Mouse (Mus musculus): ENCODE data around the gene Ptpn18. TPM values are rescaled to one million over a fixed set of nuclear protein-coding genes. Genes with fewer than 3 reads are reported as not detected.

Gene Ptpn18
- total and polyA plus RNA-seq, 3 experiments: 39.1 to 73.3 TPM; not detected in 1

GRCm38 (mm10) chr1:34430981-34431380 lies 28.6 kb upstream of the Ptpn18 start:
- TF ChIP-seq MYB (IDR thresholded peaks at IDR 0.05; ENCODE audit: low read depth, low read length): no peak
- no peak for TF ChIP-seq MEF2A (IDR thresholded peaks at IDR 0.05; ENCODE audit: extremely low read depth, insufficient replicate concordance, low read depth, low read length, poor library complexity, severe bottlenecking)
- no peak for TF ChIP-seq GATA1 (IDR thresholded peaks at IDR 0.05; ENCODE audit: low read depth, low read length)
- TF ChIP-seq CHD1 (IDR thresholded peaks at IDR 0.05; ENCODE audit: low read depth, low read length): no peak
- TF ChIP-seq ZC3H11A (IDR thresholded peaks at IDR 0.05; ENCODE audit: low read depth, low read length): no peak
- no peak for TF ChIP-seq ZKSCAN1 (IDR thresholded peaks at IDR 0.05; ENCODE audit: low read depth, low read length)
- no peak for TF ChIP-seq TBP (IDR thresholded peaks at IDR 0.05; ENCODE audit: low read depth, low read length)
- no peak for TF ChIP-seq UBTF (IDR thresholded peaks at IDR 0.05; ENCODE audit: borderline replicate concordance, insufficient read depth, low read depth, low read length)
- TF ChIP-seq E2F4 (IDR thresholded peaks at IDR 0.05; ENCODE audit: borderline replicate concordance, low read depth, low read length): no peak
- TF ChIP-seq CTCF (IDR thresholded peaks at IDR 0.05 in 2 of 3, conservative IDR thresholded peaks at IDR 0.05 in 1 of 3; ENCODE audit: control insufficient read depth in 1 of 3, insufficient read depth in 1 of 3, low read depth in 2 of 3, low read length in 3 of 3, poor library complexity in 1 of 3, severe bottlenecking in 1 of 3): no peak
- TF ChIP-seq BHLHE40 (IDR thresholded peaks at IDR 0.05; ENCODE audit: borderline replicate concordance, low read depth, low read length): no peak
- TF ChIP-seq CHD2 (IDR thresholded peaks at IDR 0.05; ENCODE audit: low read length): no peak
- no peak for TF ChIP-seq JUND (IDR thresholded peaks at IDR 0.05; ENCODE audit: low read depth, low read length)
- TF ChIP-seq TCF12 (IDR thresholded peaks at IDR 0.05; ENCODE audit: low read depth, low read length): no peak
- TF ChIP-seq RCOR1 (IDR thresholded peaks at IDR 0.05; ENCODE audit: low read depth, low read length): no peak
- no peak for TF ChIP-seq RAD21 (IDR thresholded peaks at IDR 0.05; ENCODE audit: low read depth, low read length)
- TF ChIP-seq ZMIZ1 (IDR thresholded peaks at IDR 0.05; ENCODE audit: low read depth, low read length): no peak
- no peak for TF ChIP-seq ELF1 (IDR thresholded peaks at IDR 0.05; ENCODE audit: low read depth, low read length)
- TF ChIP-seq USF1 (IDR thresholded peaks at IDR 0.05; ENCODE audit: low read depth, low read length): no peak
- TF ChIP-seq NELFE (IDR thresholded peaks at IDR 0.05; ENCODE audit: low read depth, low read length): no peak
- no peaks in the 10 kb centered on the region; the same call in 1 of the 2 replicates for H3K79me2 ChIP-seq (ENCODE audit: control insufficient read depth, insufficient read depth, low read length, poor library complexity)
- DNase-seq (ENCODE audit: low read depth, low spot score): no peak
- no peak overlapping the region for H3K4me3 ChIP-seq (ENCODE audit: control insufficient read depth in 1 of 2, insufficient read depth in 1 of 2, low read depth in 2 of 2, low read length in 2 of 2)
- H3K27ac ChIP-seq (ENCODE audit: control insufficient read depth, low read depth, low read length): no peak overlapping the region
- H3K9ac ChIP-seq (ENCODE audit: control insufficient read depth, low read depth, low read length, poor library complexity, severe bottlenecking): no peak overlapping the region
- H3K27me3 ChIP-seq (ENCODE audit: control insufficient read depth in 1 of 2, insufficient read depth in 2 of 2, low read length in 2 of 2): peaks cover 0 to 2% of the 10 kb centered on the region in 2 experiments; a peak in 1 of 4 replicates
- H3K9me3 ChIP-seq (replicated peaks; ENCODE audit: insufficient read depth, low read length): no peaks in the 10 kb centered on the region
- H3K4me1 ChIP-seq (ENCODE audit: control insufficient read depth in 1 of 2, insufficient read depth in 2 of 2, low read length in 2 of 2): no peaks in the 10 kb centered on the region
- H3K36me3 ChIP-seq (ENCODE audit: control insufficient read depth in 1 of 2, insufficient read depth in 2 of 2, low read length in 2 of 2): no peaks in the 10 kb centered on the region

- Histone ChIP-seq H3K27ac (ENCODE audit: control insufficient read depth, low read depth, low read length) (no peak overlapping the region), H3K9me3 (replicated peaks; ENCODE audit: insufficient read depth, low read length) (no peaks in the 10 kb centered on the region), H3K36me3 (ENCODE audit: control insufficient read depth in 1 of 2, insufficient read depth in 2 of 2, low read length in 2 of 2) (no peaks in the 10 kb centered on the region), H3K27me3 (ENCODE audit: control insufficient read depth in 1 of 2, insufficient read depth in 2 of 2, low read length in 2 of 2) (peaks cover 0 to 2% of the 10 kb centered on the region in 2 experiments; a peak in 1 of 4 replicates), H3K4me3 (ENCODE audit: control insufficient read depth in 1 of 2, insufficient read depth in 1 of 2, low read depth in 2 of 2, low read length in 2 of 2) (no peak overlapping the region), H3K9ac (ENCODE audit: control insufficient read depth, low read depth, low read length, poor library complexity, severe bottlenecking) (no peak overlapping the region), H3K4me1 (ENCODE audit: control insufficient read depth in 1 of 2, insufficient read depth in 2 of 2, low read length in 2 of 2) (no peaks in the 10 kb centered on the region), H3K79me2 (ENCODE audit: control insufficient read depth, insufficient read depth, low read length, poor library complexity) (no peaks in the 10 kb centered on the region; the same call in 1 of the 2 replicates)
- TF ChIP-seq TCF12 (IDR thresholded peaks at IDR 0.05; ENCODE audit: low read depth, low read length) (no peak), MEF2A (IDR thresholded peaks at IDR 0.05; ENCODE audit: extremely low read depth, insufficient replicate concordance, low read depth, low read length, poor library complexity, severe bottlenecking) (no peak)
- DNase-seq (ENCODE audit: low read depth, low spot score): no peak
Observed at GRCm38 (mm10) chr1:34431431-34431830, 28.1 kb upstream of the Ptpn18 start.
